Mouse (Mus musculus): ENCODE measurements at regions not wholly inside any gene's neighbourhood (a gene's known extent, or its start where the extent isn't known, plus 50 kb on each side); places are given as distances from the start of the nearest gene placed in this dataset.

- TF ChIP-seq CTCF (IDR thresholded peaks at IDR 0.05; ENCODE audit: borderline replicate concordance, insufficient read depth, low read length) (no peak), POLR2A (IDR thresholded peaks at IDR 0.05; ENCODE audit: low read depth, low read length) (no peak)
Observed at GRCm38 (mm10) chr5:80704732-80705131, 315.2 kb upstream of the Adgrl3 start.

All from embryonic fibroblast, embryonic 13.5 days (primary cell).